Mouse (Mus musculus): ENCODE results near the gene Srp54c. TPM values are rescaled to one million over a fixed set of nuclear protein-coding genes. Genes with fewer than 3 reads are reported as not detected.
A peak's percentile ranks its signal among the peaks of the same experiment; 100 is the strongest.
"Not testable (repeated sequence)": the region's sequence is repeated elsewhere in the genome, so short reads cannot be mapped to it uniquely, and the experiment has no call there.

Srp54c gene
- polyA plus RNA-seq, 1 experiment from 2014 or later: 70.8 TPM

DNA sequence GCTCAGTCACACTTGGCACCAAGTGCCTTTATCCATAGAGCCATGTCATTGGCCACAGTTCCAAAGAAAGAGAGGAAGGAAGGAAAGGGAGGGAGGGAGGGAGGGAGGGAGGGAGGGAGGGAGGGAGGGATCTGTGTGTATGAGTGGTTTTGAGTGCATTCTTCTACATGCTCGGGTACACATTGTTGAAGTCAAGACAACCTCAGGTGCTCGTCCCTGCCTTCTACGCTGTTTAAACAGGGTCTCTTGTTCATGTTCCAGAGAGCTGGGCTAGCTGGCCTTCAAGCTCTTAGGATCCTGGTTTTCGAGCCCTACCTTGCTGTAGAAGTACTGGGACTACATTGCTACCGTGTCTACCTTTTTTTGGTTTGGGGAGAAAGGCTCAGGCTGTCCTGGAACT lies 33.4 kb downstream of the Srp54c start:
- H3K9me3 ChIP-seq (replicated peaks; ENCODE audit: low read length); H3K36me3 ChIP-seq (ENCODE audit: insufficient read depth, low read length); H3K9ac ChIP-seq (ENCODE audit: low read depth, low read length); DNase-seq (ENCODE audit: low spot score); H3K4me1 ChIP-seq (replicated peaks; ENCODE audit: insufficient read depth, low read length); ATAC-seq (replicated peaks; ENCODE audit: low FRiP score, low read depth); H3K27ac ChIP-seq; H3K4me3 ChIP-seq (replicated peaks; ENCODE audit: low read depth, low read length); H3K27me3 ChIP-seq (ENCODE audit: insufficient read depth, low read length); H3K4me2 ChIP-seq (ENCODE audit: low read length): not testable (repeated sequence)
- WGBS: no CpG with 5 or more reads among the region's 5 CpGs

DNA sequence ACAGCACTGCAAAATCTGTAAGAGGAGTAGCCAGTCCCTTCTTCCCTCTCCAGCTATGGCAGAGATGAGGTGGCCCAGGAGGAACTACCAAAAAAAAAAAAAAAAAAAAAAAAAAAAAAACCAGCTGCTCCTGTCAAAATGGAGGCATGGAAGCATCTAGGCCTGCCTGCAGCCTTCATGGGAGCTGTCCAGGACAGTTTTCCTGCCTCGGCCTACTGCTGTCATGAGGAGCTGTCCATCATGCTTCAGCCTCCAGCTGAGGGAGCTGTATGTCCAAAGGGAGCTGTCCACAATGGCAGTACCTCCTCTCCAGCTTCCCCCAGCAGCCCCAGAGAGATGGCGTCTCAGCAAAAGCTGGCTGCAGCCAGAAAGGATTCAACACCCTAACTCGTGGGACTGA lies 42.3 kb downstream of the Srp54c start:
- no peak overlapping the region for H3K4me3 ChIP-seq (replicated peaks; ENCODE audit: low read depth, low read length)
- H3K9me3 ChIP-seq (replicated peaks; ENCODE audit: low read length): no peaks in the 10 kb centered on the region
- H3K36me3 ChIP-seq (ENCODE audit: insufficient read depth, low read length): no peaks in the 10 kb centered on the region
- ATAC-seq (replicated peaks; ENCODE audit: low FRiP score, low read depth) (no peak), DNase-seq (ENCODE audit: low spot score) (peak; percentile 1)
- 74% methylated on average over 3 of the region's 3 CpGs for WGBS
- no peak overlapping the region for H3K4me2 ChIP-seq (ENCODE audit: low read length)
- no peaks in the 10 kb centered on the region for H3K27me3 ChIP-seq (ENCODE audit: insufficient read depth, low read length)
- H3K27ac ChIP-seq: no peak overlapping the region
- H3K4me1 ChIP-seq (replicated peaks; ENCODE audit: insufficient read depth, low read length): no peaks in the 10 kb centered on the region
- no peak overlapping the region for H3K9ac ChIP-seq (ENCODE audit: low read depth, low read length)
- TF ChIP-seq CTCF (IDR thresholded peaks at IDR 0.05; ENCODE audit: low read depth): no peak

GRCm38 (mm10) chr12:55277583-55277982 lies 47.6 kb downstream of the Srp54c start:
- not testable (repeated sequence) for ATAC-seq (replicated peaks; ENCODE audit: low FRiP score, low read depth); DNase-seq (ENCODE audit: low spot score); H3K36me3 ChIP-seq (ENCODE audit: insufficient read depth, low read length); H3K27me3 ChIP-seq (ENCODE audit: insufficient read depth, low read length); H3K27ac ChIP-seq; H3K4me3 ChIP-seq (replicated peaks; ENCODE audit: low read depth, low read length); H3K9me3 ChIP-seq (replicated peaks; ENCODE audit: low read length); H3K9ac ChIP-seq (ENCODE audit: low read depth, low read length); H3K4me1 ChIP-seq (replicated peaks; ENCODE audit: insufficient read depth, low read length); H3K4me2 ChIP-seq (ENCODE audit: low read length)
- WGBS: 86% methylated on average over 3 of the region's 6 CpGs

- H3K4me1 ChIP-seq (replicated peaks; ENCODE audit: insufficient read depth, low read length): 0 out of 2 replicates have a peak, but pooled peaks cover 12% of the 10 kb centered on the region
- no peak overlapping the region for H3K27ac ChIP-seq
- 93% methylated on average over 9 of the region's 9 CpGs for WGBS
- H3K27me3 ChIP-seq (ENCODE audit: insufficient read depth, low read length): no peaks in the 10 kb centered on the region
- ATAC-seq (replicated peaks; ENCODE audit: low FRiP score, low read depth): no peak
- no peak for DNase-seq (ENCODE audit: low spot score)
- peaks cover 39% of the 10 kb centered on the region for H3K36me3 ChIP-seq (ENCODE audit: insufficient read depth, low read length)
- no peak overlapping the region for H3K9ac ChIP-seq (ENCODE audit: low read depth, low read length)
- no peak for TF ChIP-seq CTCF (IDR thresholded peaks at IDR 0.05; ENCODE audit: low read depth)
- no peak overlapping the region for H3K4me2 ChIP-seq (ENCODE audit: low read length)
- no peaks in the 10 kb centered on the region for H3K9me3 ChIP-seq (replicated peaks; ENCODE audit: low read length)
- no peak overlapping the region for H3K4me3 ChIP-seq (replicated peaks; ENCODE audit: low read depth, low read length)
Observed at GRCm38 (mm10) chr12:55298112-55298511, 68.1 kb downstream of the Srp54c start.

DNA sequence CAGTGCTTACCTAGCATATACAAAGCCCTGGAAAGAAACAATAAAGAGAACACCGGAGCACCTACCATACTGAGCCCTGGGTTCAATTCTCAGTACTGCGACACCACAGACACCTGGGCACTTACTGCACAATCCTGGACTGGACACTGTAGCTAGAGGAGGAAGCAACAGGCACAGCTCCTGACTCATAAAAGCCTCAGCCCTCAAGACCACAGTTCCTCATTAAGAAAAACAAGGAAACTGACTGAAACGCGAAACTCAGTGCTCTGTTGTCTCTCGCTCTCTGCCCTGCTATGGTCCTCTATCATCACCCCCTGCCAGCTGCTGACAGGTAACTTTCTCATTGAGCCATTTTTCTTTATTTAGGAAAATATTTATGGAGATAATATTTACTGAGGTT lies 69.4 kb downstream of the Srp54c start, which contains the start of gene 1110008L16Rik:
TSS of gene 1110008L16Rik (plus strand) at position 242 of the 400 bp plus-strand sequence.
- Histone ChIP-seq H3K27ac (no peak within 1 kb of the TSS), H3K4me3 (replicated peaks; ENCODE audit: low read depth, low read length) (no peak within 1 kb of the TSS), H3K4me1 (replicated peaks; ENCODE audit: insufficient read depth, low read length) (0 out of 2 replicates have a peak, but pooled peaks cover 12% of the 10 kb centered on the region), H3K9me3 (replicated peaks; ENCODE audit: low read length) (no peaks in the 10 kb centered on the region), H3K27me3 (ENCODE audit: insufficient read depth, low read length) (no peaks in the 10 kb centered on the region), H3K4me2 (ENCODE audit: low read length) (no peak within 1 kb of the TSS), H3K36me3 (ENCODE audit: insufficient read depth, low read length) (peaks cover 28% of the 10 kb centered on the region), H3K9ac (ENCODE audit: low read depth, low read length) (no peak within 1 kb of the TSS)
- no peak for TF ChIP-seq CTCF (IDR thresholded peaks at IDR 0.05; ENCODE audit: low read depth)
- DNase-seq (ENCODE audit: low spot score): no peak
- 62% methylated on average over 5 of the region's 5 CpGs for WGBS
- no peak for ATAC-seq (replicated peaks; ENCODE audit: low FRiP score, low read depth)

- H3K4me3 ChIP-seq (replicated peaks; ENCODE audit: low read depth, low read length): no peak overlapping the region
- no peak for TF ChIP-seq CTCF (IDR thresholded peaks at IDR 0.05; ENCODE audit: low read depth)
Observed at GRCm38 (mm10) chr12:55300820-55301351, 70.9 kb downstream of the Srp54c start.

More at GRCm38 (mm10) chr12:55300820-55301351, 70.9 kb downstream of the Srp54c start:
- no peak for DNase-seq (ENCODE audit: low spot score)
- Histone ChIP-seq H3K4me2 (ENCODE audit: low read length) (0 out of 2 replicates have a peak overlapping the region, but pooled peaks have one; percentile 64), H3K9me3 (replicated peaks; ENCODE audit: low read length) (no peaks in the 10 kb centered on the region), H3K36me3 (ENCODE audit: insufficient read depth, low read length) (peaks cover 16% of the 10 kb centered on the region), H3K4me1 (replicated peaks; ENCODE audit: insufficient read depth, low read length) (0 out of 2 replicates have a peak, but pooled peaks cover 12% of the 10 kb centered on the region), H3K27me3 (ENCODE audit: insufficient read depth, low read length) (no peaks in the 10 kb centered on the region), H3K27ac (no peak overlapping the region), H3K9ac (ENCODE audit: low read depth, low read length) (no peak overlapping the region)
- 73% methylated on average over 3 of the region's 3 CpGs for WGBS
- ATAC-seq (replicated peaks; ENCODE audit: low FRiP score, low read depth): no peak

All from kidney, postnatal 0 days (tissue).